Mouse (Mus musculus) lung, postnatal 10 days (tissue): ENCODE data around the gene Ankrd6.
"Not testable (repeated sequence)": the region's sequence is repeated elsewhere in the genome, so short reads cannot be mapped to it uniquely, and the experiment has no call there.

ENCODE experiments used
- DNase-seq: peaks from one replicate; pipeline ENCODE4 v3.0.0; 2021

Ankrd6 gene

DNA sequence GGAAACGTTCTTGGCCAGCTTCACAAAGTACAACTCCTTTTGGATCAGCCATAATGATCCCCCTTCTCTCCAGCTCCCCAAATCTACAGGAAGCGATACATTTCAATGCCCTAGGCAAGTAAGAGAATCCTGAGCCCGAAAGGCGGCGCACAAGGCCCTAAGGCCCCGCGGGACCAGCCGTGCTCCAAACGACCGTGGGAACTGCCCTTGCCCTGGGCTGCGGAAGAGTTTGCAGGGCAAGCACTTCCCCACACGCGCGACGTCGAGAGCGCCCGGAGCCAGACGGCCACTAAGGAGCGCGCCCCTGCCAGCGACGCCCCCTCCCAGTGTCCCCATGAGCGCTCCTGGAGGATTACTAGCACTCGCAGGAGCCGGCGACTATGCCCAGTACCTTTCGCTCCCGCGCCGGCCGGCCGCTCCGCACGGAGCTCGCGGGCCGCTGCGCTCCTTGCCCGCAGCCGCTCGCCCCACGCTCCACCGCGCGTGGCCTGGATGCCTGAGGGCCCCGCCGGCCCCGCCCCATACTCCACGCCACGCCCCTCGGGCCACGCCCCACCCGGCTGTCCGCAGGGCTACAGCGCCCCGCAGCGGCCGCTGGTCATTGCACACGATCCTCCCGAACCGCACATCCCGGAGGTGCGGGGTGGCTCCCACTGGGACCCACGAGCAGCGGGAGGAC, at the start of gene Ankrd6:
Ankrd6 (minus strand) TSS at position 486 of the 679 bp plus-strand sequence.
- DNase-seq: peak; percentile 75

DNA sequence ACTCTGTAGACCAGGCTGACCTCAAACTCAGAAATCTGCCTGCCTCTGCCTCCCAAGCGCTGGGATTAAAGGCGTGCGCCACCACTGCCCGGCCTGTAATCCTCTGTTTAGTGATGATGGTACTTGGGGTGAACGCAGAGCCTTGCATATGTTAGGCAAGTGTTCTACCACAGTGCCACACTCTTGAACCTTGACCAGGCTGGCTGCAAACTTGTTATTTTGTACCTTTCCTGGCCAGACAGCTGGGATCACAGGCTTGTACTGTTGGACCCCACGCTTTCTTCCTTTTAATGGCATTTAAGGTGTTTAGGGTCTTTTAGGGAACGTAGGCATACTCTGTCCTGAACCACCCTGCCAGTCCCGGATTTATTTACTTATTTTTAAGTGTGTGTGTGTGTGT, 48.4 kb upstream of the Ankrd6 start:
- DNase-seq: no peak

- no peak for DNase-seq
These were observed 46.9 kb upstream of the Ankrd6 start for GRCm38 (mm10) chr4:32997571-32997970.

GRCm38 (mm10) chr4:32996083-32996482, 45.4 kb upstream of the Ankrd6 start:
- no peak for DNase-seq

- no peak for DNase-seq
These were observed 43.5 kb upstream of the Ankrd6 start for GRCm38 (mm10) chr4:32994168-32994567.

DNA sequence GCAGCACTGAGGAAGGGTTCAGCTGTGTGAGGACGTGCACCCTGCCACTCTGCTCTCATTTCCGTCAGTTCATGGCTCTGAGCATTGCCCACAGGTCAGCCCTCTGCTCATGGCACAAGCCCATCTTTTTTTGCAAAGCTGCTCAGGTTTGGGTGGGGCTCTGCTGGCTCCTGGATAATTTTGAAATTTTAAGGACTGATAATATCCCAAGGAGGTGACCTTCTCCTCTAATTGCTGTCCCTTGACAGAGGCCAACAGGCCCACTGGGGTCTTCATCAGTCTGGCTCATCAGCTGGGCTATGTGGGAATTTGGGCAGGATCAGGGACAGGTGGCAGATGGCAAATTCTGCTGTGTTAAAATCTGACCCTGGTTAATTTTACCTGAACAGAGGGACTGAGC, 38.7 kb upstream of the Ankrd6 start:
- DNase-seq: no peak

- no peak for DNase-seq
These were observed 36.4 kb upstream of the Ankrd6 start for GRCm38 (mm10) chr4:32987006-32987405.

DNA sequence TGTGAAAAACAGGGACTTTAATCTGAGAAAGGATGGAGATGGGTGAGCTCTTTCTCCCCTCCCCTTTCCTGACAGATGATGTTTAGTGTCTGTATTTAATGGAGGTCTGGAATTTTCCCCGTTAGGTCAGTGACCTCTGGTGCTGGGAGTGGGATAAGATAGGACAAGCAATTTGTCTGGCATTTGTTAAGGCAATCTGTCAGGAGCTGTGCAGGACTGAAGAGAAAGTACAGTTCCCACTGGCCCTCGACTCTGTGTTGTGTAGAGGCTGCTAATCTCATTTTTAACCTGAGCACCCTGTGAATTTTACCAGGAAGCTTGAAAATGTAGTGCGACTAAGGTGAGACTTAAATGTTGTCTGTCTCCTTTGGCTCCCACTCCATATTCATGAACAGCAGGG, 35.0 kb upstream of the Ankrd6 start:
- no peak for DNase-seq

DNA sequence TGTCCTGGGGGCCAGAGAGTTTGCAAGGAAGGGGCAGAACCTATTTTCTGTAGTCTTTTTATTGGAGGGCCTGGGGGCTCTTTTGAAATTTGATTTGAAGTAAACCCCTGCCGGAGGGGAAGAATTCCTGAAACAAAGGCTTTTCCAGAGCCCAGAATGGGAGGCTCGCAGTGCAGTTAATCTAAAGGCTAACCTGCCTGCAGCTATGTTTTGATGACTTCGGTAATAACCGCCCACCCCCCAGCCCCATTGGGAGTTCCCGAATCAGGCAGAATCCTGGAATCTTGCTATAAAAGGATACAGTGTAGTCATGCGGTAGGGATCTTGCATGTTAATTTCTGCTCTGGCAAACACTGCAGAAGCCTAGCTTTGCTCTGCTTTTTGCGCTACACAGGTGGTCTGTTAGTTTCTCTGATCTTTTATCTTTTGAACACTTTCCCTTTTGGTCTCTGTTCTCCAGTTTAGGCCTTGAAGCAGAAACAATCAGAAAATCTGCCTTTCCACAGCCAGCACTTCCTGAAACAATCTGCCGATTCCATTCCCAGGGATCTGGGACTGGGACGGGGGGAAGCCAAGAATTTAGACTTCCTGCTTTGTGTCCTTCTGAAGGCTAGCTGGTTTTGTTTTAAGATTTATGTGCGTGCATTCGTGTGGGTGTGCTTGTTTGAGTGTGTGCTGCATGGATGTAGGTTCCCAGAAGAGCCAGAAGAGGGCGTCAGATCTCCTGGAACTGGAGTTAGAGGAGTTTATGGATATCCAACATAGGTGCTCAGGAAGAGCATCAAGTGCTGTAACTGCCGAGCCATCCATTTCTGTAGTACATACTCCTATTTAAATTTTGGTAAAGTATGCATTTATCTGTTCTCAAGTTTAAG, 34.4 kb upstream of the Ankrd6 start:
- DNase-seq: peak; percentile 4

- no peak for DNase-seq
These were observed 33.6 kb upstream of the Ankrd6 start for GRCm38 (mm10) chr4:32984242-32984641.

GRCm38 (mm10) chr4:32983176-32984155, 32.8 kb upstream of the Ankrd6 start:
- DNase-seq: peak; percentile 52

GRCm38 (mm10) chr4:32982716-32983175, 32.1 kb upstream of the Ankrd6 start, which contains the start of gene Rragd:
Gene Rragd, plus strand, starts transcription at chr4:32983037.
- DNase-seq: peak; percentile 33

DNA sequence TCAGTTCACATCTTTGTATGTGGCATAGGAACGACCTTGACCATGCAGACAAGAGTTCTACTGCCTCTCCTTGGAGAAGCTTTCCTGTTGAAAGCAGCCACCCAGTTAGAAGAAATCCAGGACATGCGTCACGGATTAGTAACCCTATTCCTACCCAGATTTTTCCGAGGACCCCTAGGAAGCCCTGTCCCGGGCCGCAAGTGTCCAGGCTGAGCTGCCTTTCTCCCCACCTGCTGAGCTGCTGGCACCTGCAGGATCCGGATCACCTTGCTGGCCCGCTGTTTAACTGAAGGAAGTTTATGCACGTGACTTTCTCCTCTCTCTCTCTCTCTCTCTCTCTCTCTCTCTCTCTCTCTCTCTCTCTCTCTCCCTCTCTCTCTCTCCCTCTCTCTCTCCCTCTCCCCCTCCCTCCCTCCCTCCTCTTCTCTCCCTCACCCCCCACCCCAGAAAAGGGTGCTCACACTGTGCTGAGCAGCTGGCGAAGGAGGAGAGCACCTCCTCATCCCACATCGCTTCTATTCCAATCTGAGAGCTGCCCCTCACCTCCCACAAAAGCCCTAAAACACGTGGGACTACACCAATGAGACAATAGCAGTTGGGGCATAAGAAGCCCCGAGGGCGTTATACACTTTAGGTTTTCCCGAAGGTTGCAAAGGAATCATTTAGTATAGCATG, 31.5 kb upstream of the Ankrd6 start:
- DNase-seq: no peak

DNA sequence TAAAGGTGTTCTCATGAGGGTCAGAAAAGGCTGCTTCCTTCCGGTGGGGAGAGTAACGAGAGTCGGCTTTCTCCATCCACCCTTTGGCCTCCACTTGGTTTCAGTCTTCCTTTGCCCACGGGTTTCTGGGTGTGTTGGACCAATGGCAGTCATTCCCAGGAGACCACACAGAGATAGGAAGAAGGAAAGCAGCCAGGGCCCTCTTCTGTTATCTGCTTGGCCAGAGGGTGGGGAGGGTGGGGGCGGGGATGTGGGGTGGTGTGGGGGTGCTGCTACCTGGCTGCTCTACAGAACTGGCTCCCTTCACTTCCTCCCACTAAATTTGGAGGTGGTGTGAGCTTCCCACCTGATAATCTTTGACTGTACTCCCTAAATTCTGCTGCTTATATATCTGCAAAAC, 31.0 kb upstream of the Ankrd6 start:
- no peak for DNase-seq

DNA sequence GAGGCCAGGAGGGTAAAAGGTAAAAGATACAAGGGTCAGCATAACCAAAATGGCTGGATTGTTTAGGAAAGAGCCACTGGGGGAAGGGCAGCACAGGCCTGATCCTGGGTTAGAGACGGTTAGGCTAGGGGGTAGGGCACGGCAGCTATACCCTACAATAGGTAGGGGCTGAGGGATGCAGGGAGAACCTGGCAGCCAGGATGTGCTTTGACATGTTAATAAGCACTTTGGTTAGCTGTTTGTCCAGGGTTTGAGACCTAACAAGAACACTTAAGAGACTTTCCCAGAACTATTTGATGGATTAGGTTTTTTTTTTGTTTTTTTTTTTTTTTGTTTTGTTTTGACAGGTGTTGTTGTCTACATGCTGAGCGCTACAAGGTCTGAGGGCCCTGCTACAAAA, 29.4 kb upstream of the Ankrd6 start:
- DNase-seq: no peak

- DNase-seq: no peak
These were observed 26.7 kb upstream of the Ankrd6 start for GRCm38 (mm10) chr4:32977331-32977730.

GRCm38 (mm10) chr4:32964619-32965018, 14.0 kb upstream of the Ankrd6 start:
- DNase-seq: not testable (repeated sequence)

DNA sequence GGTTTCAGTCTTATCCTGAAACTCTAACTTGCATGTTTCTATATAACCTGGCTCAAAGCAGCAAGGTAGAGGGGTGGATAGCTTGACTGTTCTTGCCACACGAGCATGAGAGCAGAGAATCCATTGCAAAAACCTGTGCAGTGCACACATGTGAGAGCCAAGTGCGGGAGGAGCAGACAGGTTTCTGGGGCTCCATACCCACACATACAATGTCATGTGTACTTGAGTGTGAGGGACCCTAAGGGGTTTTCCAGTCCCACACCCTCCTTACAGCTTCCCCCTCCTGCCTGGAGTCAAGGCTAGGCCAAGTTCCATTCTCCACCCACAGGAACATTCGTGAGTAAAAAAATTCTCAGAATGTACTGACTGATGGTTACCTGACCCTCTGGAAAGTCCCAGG, 10.8 kb upstream of the Ankrd6 start:
- DNase-seq: no peak

DNA sequence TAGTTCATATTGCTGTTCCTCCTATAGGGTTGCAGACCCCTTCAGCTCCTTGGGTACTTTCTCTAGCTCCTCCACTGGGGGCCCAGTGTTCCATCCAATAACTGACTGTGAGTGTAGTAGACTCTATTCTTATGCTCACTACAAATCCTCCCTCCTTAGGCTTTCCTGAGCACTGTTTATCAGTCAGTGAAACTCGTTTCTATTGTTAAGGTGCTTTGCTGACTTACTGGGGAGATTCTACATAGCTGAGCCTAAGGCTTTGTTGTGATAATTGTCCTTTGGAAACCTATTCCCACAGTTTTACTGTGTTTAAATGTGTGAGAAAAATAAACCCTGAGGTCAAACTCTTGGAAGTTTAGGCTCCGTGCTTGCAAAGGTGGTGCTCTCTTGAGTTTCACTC, 5.8 kb upstream of the Ankrd6 start:
- no peak for DNase-seq

DNA sequence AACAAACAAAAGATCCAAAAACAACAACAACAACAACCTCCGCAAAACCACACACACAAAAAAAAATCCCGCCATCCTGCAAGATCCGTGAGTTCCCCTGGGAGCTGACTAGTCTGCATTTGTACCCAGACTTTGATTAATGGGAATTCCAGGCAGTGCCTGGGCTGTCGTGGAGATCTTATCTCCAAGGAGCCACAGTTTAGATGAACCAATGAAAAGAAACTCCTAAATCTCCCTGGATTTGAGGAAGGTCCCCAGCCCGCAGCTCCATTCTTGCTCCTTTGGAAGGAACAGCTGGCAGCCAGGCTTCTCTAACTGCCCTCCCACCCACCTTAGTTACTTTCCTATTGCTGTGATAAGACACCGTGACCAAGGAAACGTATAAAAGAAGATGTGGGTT, 2.0 kb upstream of the Ankrd6 start:
- no peak for DNase-seq

GRCm38 (mm10) chr4:32951035-32951940, 647 bp upstream of the Ankrd6 start:
- DNase-seq: no peak
